In genomic region chr8:48728833-48729690, GRCm38 (mm10) we compare ENCODE assay signal across 17 mouse cellular contexts.
"Had no signal": no experiment of that assay in that cellular context is flagged by ENCODE, and none has a peak within 500 bp of the region (broad histone marks: within the 10 kb centered on the region; RNA-seq: fewer than 3 reads in every experiment).

No protein-coding gene starts in this region.

- H3K36me3 ChIP-seq: midbrain, embryonic 10.5 days; midbrain, embryonic 12.5 days; neural tube, embryonic 13.5 days; neural tube, embryonic 15.5 days; stomach, embryonic 15.5 days had no signal

- H3K4me1 ChIP-seq: neural tube, embryonic 13.5 days; neural tube, embryonic 15.5 days; stomach, embryonic 15.5 days had no signal

- H3K27ac ChIP-seq: midbrain, embryonic 10.5 days; midbrain, embryonic 12.5 days; neural tube, embryonic 13.5 days; neural tube, embryonic 15.5 days; stomach, embryonic 15.5 days; stomach, postnatal 0 days had no signal

- DNase-seq: lung, adult 18-20 months; lung, embryonic 14.5 days; lung, postnatal 10 days; lung, postnatal 4 days; midbrain, embryonic 14.5 days; right cerebral cortex, postnatal 14 days; thymus, adult 2 months; thymus, postnatal 14 days; thymus, postnatal 36 days had no signal

- H3K4me3 ChIP-seq: midbrain, embryonic 10.5 days; midbrain, embryonic 12.5 days; myocyte; neural tube, embryonic 13.5 days; neural tube, embryonic 15.5 days; stomach, embryonic 15.5 days had no signal

- ATAC-seq: midbrain, embryonic 16.5 days had no signal

- H3K4me2 ChIP-seq: lung, embryonic 14.5 days; midbrain, embryonic 12.5 days; neural tube, embryonic 13.5 days; neural tube, embryonic 15.5 days; stomach, embryonic 15.5 days had no signal

- H3K9me3 ChIP-seq: midbrain, embryonic 10.5 days; midbrain, embryonic 12.5 days; neural tube, embryonic 13.5 days; neural tube, embryonic 15.5 days; stomach, embryonic 15.5 days had no signal

- H3K27me3 ChIP-seq: midbrain, embryonic 12.5 days; neural tube, embryonic 13.5 days; neural tube, embryonic 15.5 days; stomach, embryonic 15.5 days had no signal

- H3K9ac ChIP-seq: lung, embryonic 14.5 days; midbrain, embryonic 12.5 days; neural tube, embryonic 13.5 days; neural tube, embryonic 15.5 days; stomach, embryonic 15.5 days had no signal
